Comparison of ENCODE assay signal across 8 mouse cellular contexts in the genomic region with DNA sequence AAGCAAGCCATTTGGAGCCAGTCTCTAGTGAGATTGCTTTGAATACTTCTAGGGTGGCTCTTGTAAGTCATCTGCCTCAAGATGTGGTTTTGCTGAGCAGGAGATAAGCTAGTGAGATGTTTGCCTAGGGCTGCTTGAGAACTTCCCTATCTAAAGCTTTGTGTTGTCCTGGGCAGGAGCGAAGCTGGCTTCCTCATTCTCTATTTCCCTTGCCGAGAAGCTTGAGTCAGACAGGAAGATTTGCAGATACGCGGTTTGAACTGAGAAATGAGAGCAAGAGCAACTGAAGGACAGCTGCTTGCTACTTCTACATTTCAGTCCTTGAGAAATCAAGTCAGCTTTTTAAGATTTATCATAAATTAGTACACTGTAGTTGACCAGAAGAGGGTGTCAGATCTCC. TPM values are rescaled to one million over a fixed set of nuclear protein-coding genes. Genes with fewer than 3 reads are reported as not detected.
DNase-seq lines count a peak whose midpoint lies in the region; ATAC-seq and TF ChIP-seq lines count a peak whose summit lies in the region.

No protein-coding gene starts in this region.

- 78% methylated on average over 4 of the region's 4 CpGs for WGBS in hindbrain, embryonic 11.5 days
- 59% methylated on average over 4 of the region's 4 CpGs for WGBS in hindbrain, postnatal 0 days
- WGBS in cerebellum, adult 2 months: 74% methylated on average over 4 of the region's 4 CpGs

- no peak overlapping the region for H3K9ac ChIP-seq in hindbrain, embryonic 11.5 days (ENCODE audit: low read depth, low read length)
- H3K9ac ChIP-seq in hindbrain, postnatal 0 days (replicated peaks; ENCODE audit: low read length): no peak overlapping the region
- H3K9ac ChIP-seq in ES-E14 (ENCODE audit: insufficient read depth, low read depth, low read length, poor library complexity, severe bottlenecking): peak overlapping the region; percentile 95; the same call in 1 of the 2 replicates

- H3K36me3 ChIP-seq in hindbrain, embryonic 11.5 days (ENCODE audit: control insufficient read depth, insufficient read depth, low read length): peaks cover 6% of the 10 kb centered on the region; the same call in 1 of the 2 replicates
- H3K36me3 ChIP-seq in hindbrain, postnatal 0 days (ENCODE audit: insufficient read depth, low read length): peaks cover 9% of the 10 kb centered on the region
- peaks cover 32% of the 10 kb centered on the region for H3K36me3 ChIP-seq in ES-E14 (ENCODE audit: control insufficient read depth, insufficient read depth, low read length, poor library complexity, severe bottlenecking)
- peaks cover 26% of the 10 kb centered on the region for H3K36me3 ChIP-seq in megakaryocyte, embryonic 14.5 days (replicated peaks; ENCODE audit: low read length)

- in situ Hi-C loops in ES-E14 (cut with MboI; ENCODE audit: low sequenced_read_pairs in 2 of 2, unreplicated experiment in 2 of 2): no loop called here

- no peaks in the 10 kb centered on the region for H3K9me3 ChIP-seq in hindbrain, embryonic 11.5 days (ENCODE audit: control insufficient read depth, low read length)
- H3K9me3 ChIP-seq in hindbrain, postnatal 0 days (ENCODE audit: low read length): no peaks in the 10 kb centered on the region
- H3K9me3 ChIP-seq in ES-E14 (ENCODE audit: control insufficient read depth, insufficient read depth, low read depth, low read length): no peaks in the 10 kb centered on the region
- H3K9me3 ChIP-seq in megakaryocyte, embryonic 14.5 days: no peaks in the 10 kb centered on the region

- no peak for ATAC-seq in hindbrain, embryonic 11.5 days (ENCODE audit: low FRiP score)
- ATAC-seq in hindbrain, postnatal 0 days: no peak
- ATAC-seq in granulocyte monocyte progenitor cell, adult 5-6 weeks (replicated peaks; ENCODE audit: poor library complexity, severe bottlenecking): peak; percentile 51

- no peak for TF ChIP-seq CTCF in hindbrain, postnatal 0 days (IDR thresholded peaks at IDR 0.05; ENCODE audit: low read depth)
- no peak for TF ChIP-seq CTCF in cerebellum, adult 2 months (IDR thresholded peaks at IDR 0.05; ENCODE audit: borderline replicate concordance, insufficient read depth, low read depth, low read length)

- H3K27ac ChIP-seq in hindbrain, embryonic 11.5 days (ENCODE audit: low read depth, low read length): no peak overlapping the region
- H3K27ac ChIP-seq in hindbrain, postnatal 0 days: no peak overlapping the region
- peak overlapping the region; percentile 4; the same call in 1 of the 2 replicates for H3K27ac ChIP-seq in ES-E14 (ENCODE audit: insufficient read depth, low read depth, low read length, poor library complexity, severe bottlenecking)
- no peak overlapping the region for H3K27ac ChIP-seq in cerebellum, adult 2 months (ENCODE audit: insufficient read depth, low read length)

- H3K4me2 ChIP-seq in hindbrain, embryonic 11.5 days (replicated peaks; ENCODE audit: low read depth, low read length): no peak overlapping the region
- H3K4me2 ChIP-seq in hindbrain, postnatal 0 days (ENCODE audit: low read depth, low read length): no peak overlapping the region

- 0 out of 2 replicates have a peak overlapping the region, but pooled peaks have one; percentile 10 for H3K4me3 ChIP-seq in hindbrain, embryonic 11.5 days (ENCODE audit: low read depth, low read length)
- no peak overlapping the region for H3K4me3 ChIP-seq in hindbrain, postnatal 0 days (ENCODE audit: low read length)
- peak overlapping the region in 1 of 2 experiments; percentile 85; a peak in 1 of 4 replicates for H3K4me3 ChIP-seq in ES-E14 (ENCODE audit: insufficient read depth in 1 of 2, low read depth in 1 of 2, low read length in 2 of 2, poor library complexity in 1 of 2, severe bottlenecking in 1 of 2)
- H3K4me3 ChIP-seq in megakaryocyte, embryonic 14.5 days (replicated peaks): peak overlapping the region; percentile 11
- H3K4me3 ChIP-seq in cerebellum, adult 2 months (replicated peaks; ENCODE audit: insufficient read depth, low read depth, low read length): no peak overlapping the region

- H3K27me3 ChIP-seq in hindbrain, embryonic 11.5 days (ENCODE audit: control insufficient read depth, insufficient read depth, low read length): no peaks in the 10 kb centered on the region
- H3K27me3 ChIP-seq in hindbrain, postnatal 0 days (ENCODE audit: insufficient read depth, low read length): no peaks in the 10 kb centered on the region
- H3K27me3 ChIP-seq in megakaryocyte, embryonic 14.5 days (replicated peaks): no peaks in the 10 kb centered on the region
- no peaks in the 10 kb centered on the region for H3K27me3 ChIP-seq in cerebellum, adult 2 months (ENCODE audit: control insufficient read depth, insufficient read depth, low read length)

- peaks cover 2% of the 10 kb centered on the region; the same call in 1 of the 2 replicates for H3K4me1 ChIP-seq in hindbrain, embryonic 11.5 days (replicated peaks; ENCODE audit: control insufficient read depth, insufficient read depth, low read length)
- peaks cover 10% of the 10 kb centered on the region for H3K4me1 ChIP-seq in hindbrain, postnatal 0 days (ENCODE audit: insufficient read depth, low read length)
- H3K4me1 ChIP-seq in ES-E14 (ENCODE audit: control insufficient read depth in 2 of 2, insufficient read depth in 2 of 2, low read length in 2 of 2, poor library complexity in 1 of 2): no peaks in the 10 kb centered on the region
- peaks cover 27% of the 10 kb centered on the region for H3K4me1 ChIP-seq in megakaryocyte, embryonic 14.5 days
- H3K4me1 ChIP-seq in cerebellum, adult 2 months (ENCODE audit: control insufficient read depth, insufficient read depth, low read length): peaks cover 8% of the 10 kb centered on the region

- TF ChIP-seq POLR2A in cerebellum, adult 2 months (IDR thresholded peaks at IDR 0.05; ENCODE audit: borderline replicate concordance, insufficient read depth, low read length): no peak

- no peak for DNase-seq in hindbrain, embryonic 11.5 days (ENCODE audit: low spot score)
- no peak for DNase-seq in hindbrain, postnatal 0 days (ENCODE audit: low spot score)
- no peak for DNase-seq in ES-E14 (ENCODE audit: low read depth, low spot score)
- no peak for DNase-seq in adrenal gland, postnatal 25 days
- DNase-seq in cerebellum, adult 2 months: no peak
- no peak for DNase-seq in kidney, postnatal 25 days

RNA-seq across cellular contexts. Expression of gene Rps9, which starts 3.2 kb away (rescaled TPM):
- polyA plus RNA-seq in hindbrain, embryonic 11.5 days (2014; fragmentation: Nextera tagmentation; extraction: Ambion mirVana): 1,221 and 1,232 TPM in 2 replicates
- total RNA-seq in hindbrain, postnatal 0 days (2014; rRNA removed): 545 and 569 TPM in 2 replicates
- 743 and 752 TPM in 2 replicates for polyA plus RNA-seq in hindbrain, postnatal 0 days (2015; fragmentation: Nextera tagmentation; extraction: Ambion mirVana)
- total RNA-seq in ES-E14 (2012; rRNA removed): 2,173 and 2,308 TPM in 2 replicates
- 3,458 and 3,628 TPM in 2 replicates for total RNA-seq in granulocyte monocyte progenitor cell, adult 5-6 weeks (2014; fragmentation: Nextera tagmentation)
- 1,516 and 1,598 TPM in 2 replicates for total RNA-seq in granulocyte monocyte progenitor cell, adult 5-6 weeks (2017)
- 123 and 1,094 TPM in 2 replicates for polyA plus RNA-seq in megakaryocyte, embryonic 14.5 days (2012; ENCODE audit: insufficient read depth, low replicate concordance)
- total RNA-seq in adrenal gland, postnatal 25 days (2021): 939 and 948 TPM in 2 replicates
- polyA plus RNA-seq in cerebellum, adult 2 months (2012; rRNA removed): 866 and 1,027 TPM in 2 replicates

RNA-seq across cellular contexts. Expression of gene Pirb, which starts 13.2 kb away (rescaled TPM):
- 0.08 TPM in 1 of 2 replicates, not detected in the other for polyA plus RNA-seq in hindbrain, embryonic 11.5 days (2014; fragmentation: Nextera tagmentation; extraction: Ambion mirVana)
- 0.37 TPM in 1 of 2 replicates, not detected in the other for total RNA-seq in hindbrain, postnatal 0 days (2014; rRNA removed)
- 0.39 and 0.47 TPM in 2 replicates for polyA plus RNA-seq in hindbrain, postnatal 0 days (2015; fragmentation: Nextera tagmentation; extraction: Ambion mirVana)
- 0.09 TPM in 1 of 2 replicates, not detected in the other for total RNA-seq in ES-E14 (2012; rRNA removed)
- total RNA-seq in granulocyte monocyte progenitor cell, adult 5-6 weeks (2014; fragmentation: Nextera tagmentation): 3.8 TPM in 1 of 2 replicates, not detected in the other
- total RNA-seq in granulocyte monocyte progenitor cell, adult 5-6 weeks (2017): 3.1 and 3.3 TPM in 2 replicates
- 14.2 TPM in 1 of 2 replicates, not detected in the other for polyA plus RNA-seq in megakaryocyte, embryonic 14.5 days (2012; ENCODE audit: insufficient read depth, low replicate concordance)
- total RNA-seq in adrenal gland, postnatal 25 days (2021): 0.76 and 0.85 TPM in 2 replicates
- polyA plus RNA-seq in cerebellum, adult 2 months (2012; rRNA removed): 0.27 and 0.31 TPM in 2 replicates

RNA-seq across cellular contexts. Expression of gene Mboat7, which starts 13.7 kb away (rescaled TPM):
- 22.2 and 25.1 TPM in 2 replicates for polyA plus RNA-seq in hindbrain, embryonic 11.5 days (2014; fragmentation: Nextera tagmentation; extraction: Ambion mirVana)
- total RNA-seq in hindbrain, postnatal 0 days (2014; rRNA removed): 212 and 229 TPM in 2 replicates
- polyA plus RNA-seq in hindbrain, postnatal 0 days (2015; fragmentation: Nextera tagmentation; extraction: Ambion mirVana): 117 and 119 TPM in 2 replicates
- 34.4 and 55.9 TPM in 2 replicates for total RNA-seq in ES-E14 (2012; rRNA removed)
- 63.5 and 76.3 TPM in 2 replicates for total RNA-seq in granulocyte monocyte progenitor cell, adult 5-6 weeks (2014; fragmentation: Nextera tagmentation)
- total RNA-seq in granulocyte monocyte progenitor cell, adult 5-6 weeks (2017): 22.6 and 38.3 TPM in 2 replicates
- polyA plus RNA-seq in megakaryocyte, embryonic 14.5 days (2012; ENCODE audit: insufficient read depth, low replicate concordance): 210 and 251 TPM in 2 replicates
- 76.1 and 85.5 TPM in 2 replicates for total RNA-seq in adrenal gland, postnatal 25 days (2021)
- 114 and 115 TPM in 2 replicates for polyA plus RNA-seq in cerebellum, adult 2 months (2012; rRNA removed)

RNA-seq across cellular contexts. Expression of gene Tsen34, which starts 14.4 kb away (rescaled TPM):
- 204 and 207 TPM in 2 replicates for polyA plus RNA-seq in hindbrain, embryonic 11.5 days (2014; fragmentation: Nextera tagmentation; extraction: Ambion mirVana)
- total RNA-seq in hindbrain, postnatal 0 days (2014; rRNA removed): 408 and 417 TPM in 2 replicates
- 254 and 255 TPM in 2 replicates for polyA plus RNA-seq in hindbrain, postnatal 0 days (2015; fragmentation: Nextera tagmentation; extraction: Ambion mirVana)
- total RNA-seq in ES-E14 (2012; rRNA removed): 79.0 and 90.2 TPM in 2 replicates
- 21.2 and 28.7 TPM in 2 replicates for total RNA-seq in granulocyte monocyte progenitor cell, adult 5-6 weeks (2014; fragmentation: Nextera tagmentation)
- total RNA-seq in granulocyte monocyte progenitor cell, adult 5-6 weeks (2017): 31.6 and 37.5 TPM in 2 replicates
- 60.0 and 93.4 TPM in 2 replicates for polyA plus RNA-seq in megakaryocyte, embryonic 14.5 days (2012; ENCODE audit: insufficient read depth, low replicate concordance)
- total RNA-seq in adrenal gland, postnatal 25 days (2021): 96.6 and 122 TPM in 2 replicates
- polyA plus RNA-seq in cerebellum, adult 2 months (2012; rRNA removed): 112 and 115 TPM in 2 replicates

RNA-seq across cellular contexts. Expression of gene Tmc4, which starts 29.7 kb away (rescaled TPM):
- 3.0 and 4.4 TPM in 2 replicates for polyA plus RNA-seq in hindbrain, embryonic 11.5 days (2014; fragmentation: Nextera tagmentation; extraction: Ambion mirVana)
- 3.5 and 4.2 TPM in 2 replicates for total RNA-seq in hindbrain, postnatal 0 days (2014; rRNA removed)
- polyA plus RNA-seq in hindbrain, postnatal 0 days (2015; fragmentation: Nextera tagmentation; extraction: Ambion mirVana): 3.5 and 4.4 TPM in 2 replicates
- 2.9 and 5.3 TPM in 2 replicates for total RNA-seq in ES-E14 (2012; rRNA removed)
- total RNA-seq in granulocyte monocyte progenitor cell, adult 5-6 weeks (2014; fragmentation: Nextera tagmentation): 4.7 and 11.5 TPM in 2 replicates
- 2.2 and 2.3 TPM in 2 replicates for total RNA-seq in granulocyte monocyte progenitor cell, adult 5-6 weeks (2017)
- polyA plus RNA-seq in megakaryocyte, embryonic 14.5 days (2012; ENCODE audit: insufficient read depth, low replicate concordance): 3.3 and 9.3 TPM in 2 replicates
- total RNA-seq in adrenal gland, postnatal 25 days (2021): 13.7 and 20.1 TPM in 2 replicates
- 10.8 and 11.7 TPM in 2 replicates for polyA plus RNA-seq in cerebellum, adult 2 months (2012; rRNA removed)

Comparison
In these comparisons a context has a peak if more than half of its experiments do, and no peak if none do; other contexts are left out.
1. H3K4me3 ChIP-seq: peak in hindbrain, embryonic 11.5 days (single experiment) and megakaryocyte, embryonic 14.5 days (single experiment); none in hindbrain, postnatal 0 days (single experiment) and cerebellum, adult 2 months (single experiment).